Mouse (Mus musculus) brain, embryonic 18.5 days (tissue): ENCODE data around the gene Fubp3.
A peak's percentile ranks its signal among the peaks of the same experiment; 100 is the strongest.
"Not testable (repeated sequence)": the region's sequence is repeated elsewhere in the genome, so short reads cannot be mapped to it uniquely, and the experiment has no call there.

Experiments
- DNase-seq: peaks from one replicate; pipeline ENCODE4 v3.0.0-alpha.2; 2012; ENCODE audit warnings: low read depth, low spot score

Gene Fubp3

DNA sequence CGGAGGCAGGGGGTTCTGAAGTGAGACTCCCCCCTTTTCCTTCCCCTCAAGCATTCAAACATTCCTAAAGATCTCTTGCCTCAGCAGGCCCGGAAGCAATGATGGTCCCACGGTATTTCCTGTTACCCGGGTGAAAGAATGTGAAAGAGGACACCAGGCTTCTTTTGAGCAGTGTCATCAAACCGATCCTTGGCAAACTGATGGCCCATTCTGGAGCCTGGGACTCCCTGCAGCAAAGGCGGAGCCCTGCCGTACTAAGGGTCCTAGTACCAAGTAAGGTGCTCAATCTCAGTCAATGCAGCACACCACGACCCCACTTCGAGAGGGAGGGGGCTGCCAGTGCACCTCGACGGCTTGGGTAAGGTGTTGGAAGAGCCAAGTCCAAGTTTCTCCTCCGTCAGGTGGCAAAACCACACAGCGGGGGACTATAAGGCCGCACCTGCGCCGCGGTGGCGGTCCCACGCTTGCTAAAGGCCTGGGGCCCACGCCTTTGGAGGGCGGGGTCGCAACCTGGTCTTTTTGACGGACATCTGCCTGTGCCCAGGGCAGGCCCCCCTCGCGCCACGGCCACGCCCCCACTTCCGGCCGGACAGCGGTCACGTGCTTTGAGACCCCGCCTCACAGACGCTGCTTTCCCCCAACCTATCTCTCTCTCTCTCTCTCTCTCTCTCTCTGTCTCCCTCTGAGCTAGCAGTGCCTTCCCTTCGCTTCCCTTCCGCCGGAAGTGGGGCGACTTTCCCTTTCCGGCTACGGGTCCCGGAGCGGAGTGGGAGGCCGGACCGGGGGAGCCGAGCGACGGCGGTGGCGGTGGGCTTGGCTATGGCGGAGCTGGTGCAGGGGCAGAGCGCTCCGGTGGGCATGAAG lies at the start of gene Fubp3:
Gene Fubp3 (plus strand): TSS at position 601 of the 864 bp plus-strand sequence.
- DNase-seq, result peak; percentile 86

DNA sequence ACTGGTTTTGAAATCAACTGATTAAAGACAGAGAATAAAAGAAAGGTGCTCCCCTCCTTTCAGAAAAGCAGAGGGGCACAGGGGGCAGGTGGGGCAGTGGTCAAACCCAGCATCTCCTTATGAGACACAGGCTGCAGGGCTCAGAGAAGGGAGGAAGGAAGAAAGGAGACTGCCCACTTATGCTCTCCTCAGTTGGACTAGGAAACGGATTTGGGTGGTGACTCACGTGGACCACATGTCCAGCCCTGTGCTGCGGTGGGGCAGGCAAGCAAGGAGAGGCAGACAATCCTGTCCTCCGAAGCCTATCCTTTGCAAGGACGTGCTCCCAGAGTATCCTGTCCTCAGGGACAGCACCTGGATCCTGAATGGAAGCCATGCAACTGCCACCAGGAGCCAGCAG lies 47.8 kb upstream of the Fubp3 start:
- no peak for DNase-seq

DNA sequence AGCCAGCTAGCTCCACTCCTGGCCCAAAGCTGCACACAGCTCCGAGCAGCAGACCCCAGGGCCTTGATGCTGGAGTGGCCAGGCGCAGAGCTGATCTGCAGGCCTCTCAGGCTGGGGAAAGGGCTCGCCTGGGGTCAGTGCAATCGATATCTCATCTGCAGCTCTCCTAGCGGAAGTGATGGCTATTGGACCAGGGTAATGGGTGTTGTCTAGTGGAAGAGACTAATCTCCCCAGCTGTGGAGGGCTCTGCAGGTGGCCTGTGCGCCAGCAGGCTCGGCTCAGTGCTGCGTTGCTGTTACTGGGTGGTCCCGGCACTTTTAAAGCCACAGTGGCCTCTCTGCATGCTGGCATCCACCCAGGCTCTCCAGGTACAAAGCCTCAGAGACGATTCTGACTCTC lies 46.7 kb upstream of the Fubp3 start:
- DNase-seq, result no peak

DNA sequence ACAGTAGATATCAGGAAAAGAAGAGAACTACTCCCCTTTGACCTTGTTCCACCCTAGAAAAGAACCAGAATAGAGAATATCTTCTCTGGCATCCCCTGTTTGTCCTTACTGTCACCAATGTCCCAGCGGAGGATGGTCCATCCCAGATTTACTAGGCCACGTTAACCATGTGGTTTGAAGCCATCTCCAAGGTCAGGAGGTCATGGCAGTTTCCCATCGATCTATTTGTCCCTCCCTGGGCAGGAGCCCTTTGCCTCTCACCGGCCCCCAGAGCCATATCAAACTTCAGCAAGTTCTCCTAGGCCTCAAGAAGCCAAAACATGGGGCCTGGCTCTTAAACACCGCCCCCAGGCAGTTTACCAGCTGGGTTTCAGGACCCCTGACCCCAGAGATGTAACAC lies 42.2 kb upstream of the Fubp3 start:
- no peak for DNase-seq

DNA sequence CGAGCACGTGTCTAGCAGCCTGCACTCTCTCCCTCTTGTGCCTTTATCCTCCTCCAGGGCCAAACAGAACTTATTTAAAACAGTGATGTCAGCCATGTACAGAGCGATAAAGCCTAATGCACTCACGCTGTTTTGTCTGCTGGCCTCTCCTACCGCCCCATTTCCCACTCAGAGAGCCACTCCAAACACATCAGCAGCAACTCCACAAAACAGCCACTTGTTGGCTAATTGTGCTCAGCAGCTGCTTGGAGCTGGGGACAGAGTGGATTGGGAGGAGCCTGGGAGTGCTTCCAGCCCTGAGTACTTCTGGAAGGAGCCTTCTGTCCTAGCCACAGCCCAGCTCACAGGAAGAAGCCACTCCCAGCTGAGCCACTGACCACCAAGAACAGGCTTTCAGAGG lies 35.4 kb upstream of the Fubp3 start:
- DNase-seq, result no peak

DNA sequence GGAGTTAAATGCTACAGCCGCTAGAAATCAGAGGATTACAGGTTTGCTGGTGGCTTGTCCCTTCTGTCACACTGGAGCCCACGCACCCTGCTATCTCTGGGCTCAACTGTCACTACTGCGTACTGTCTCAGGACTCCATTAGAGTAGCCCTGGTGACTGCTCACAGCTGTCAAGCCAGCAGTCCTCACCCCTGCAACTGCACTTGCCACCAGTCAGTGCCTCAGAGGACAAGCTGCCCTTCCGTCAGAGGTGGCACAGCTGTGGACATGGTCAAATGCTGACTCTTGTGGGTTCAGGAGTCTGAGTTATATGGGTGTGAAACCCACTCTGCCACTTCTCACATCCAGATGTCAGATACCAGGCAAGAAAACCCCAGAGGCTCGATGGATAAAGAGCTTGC lies 33.7 kb upstream of the Fubp3 start:
- no peak for DNase-seq

DNA sequence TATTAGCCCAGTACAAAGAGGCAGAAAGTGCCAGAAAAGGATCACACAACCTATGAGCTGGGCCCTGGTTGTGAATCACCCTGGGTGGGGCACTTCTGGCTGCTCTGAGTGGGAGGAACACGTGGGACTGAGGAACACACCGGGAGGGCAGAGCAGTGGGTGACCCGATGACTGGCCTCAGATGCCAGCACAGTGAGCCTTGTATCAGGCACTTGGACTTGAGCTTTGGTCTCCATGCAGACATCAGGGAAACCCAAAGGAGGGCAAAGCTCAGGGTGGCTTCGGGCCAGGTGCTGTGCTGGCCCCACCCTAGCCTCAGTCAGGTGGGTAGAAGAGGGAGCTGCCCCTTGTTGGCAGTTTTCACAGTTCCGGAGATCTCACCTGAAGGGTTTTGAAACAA lies 30.9 kb upstream of the Fubp3 start:
- no peak for DNase-seq

DNA sequence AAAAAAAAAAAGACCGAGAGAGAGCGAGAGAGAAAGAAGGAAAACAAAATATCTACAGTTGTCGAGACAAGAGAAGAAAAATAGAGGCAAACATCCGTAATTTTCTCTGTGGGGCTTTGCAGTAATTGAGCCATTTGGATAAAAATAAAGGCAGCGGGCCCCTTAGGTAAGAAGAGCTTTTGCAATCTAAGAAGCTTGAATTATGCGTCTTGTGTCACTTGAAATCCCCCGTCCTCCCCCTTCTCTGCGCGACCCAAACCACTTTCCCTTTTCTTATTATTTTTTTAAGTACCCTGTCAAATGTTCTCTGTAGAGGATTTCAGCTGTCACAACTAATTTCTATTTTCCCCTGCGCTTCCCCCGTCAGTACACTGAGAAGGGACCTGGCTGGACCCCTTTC lies 24.7 kb upstream of the Fubp3 start:
- DNase-seq, result no peak

DNA sequence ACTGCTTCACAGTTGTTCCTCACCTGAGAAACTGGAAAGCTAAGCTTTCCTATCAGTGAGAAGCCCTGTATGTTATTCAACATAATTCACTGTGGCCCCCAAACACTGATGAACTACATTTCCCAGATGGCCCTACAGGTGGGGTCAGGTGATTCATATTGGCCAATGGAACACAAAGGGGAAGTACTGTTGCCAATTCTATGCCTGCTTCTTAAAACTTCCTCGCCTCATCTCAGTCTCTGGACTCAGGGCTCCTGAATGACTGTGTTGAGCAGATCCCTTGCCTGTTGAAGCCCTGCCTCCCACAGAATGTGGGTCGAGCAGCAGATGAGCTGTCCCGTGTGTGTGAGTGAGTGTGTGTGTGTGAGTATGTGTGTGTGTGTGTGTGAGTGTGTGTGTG lies 21.9 kb upstream of the Fubp3 start:
- DNase-seq, result no peak

DNA sequence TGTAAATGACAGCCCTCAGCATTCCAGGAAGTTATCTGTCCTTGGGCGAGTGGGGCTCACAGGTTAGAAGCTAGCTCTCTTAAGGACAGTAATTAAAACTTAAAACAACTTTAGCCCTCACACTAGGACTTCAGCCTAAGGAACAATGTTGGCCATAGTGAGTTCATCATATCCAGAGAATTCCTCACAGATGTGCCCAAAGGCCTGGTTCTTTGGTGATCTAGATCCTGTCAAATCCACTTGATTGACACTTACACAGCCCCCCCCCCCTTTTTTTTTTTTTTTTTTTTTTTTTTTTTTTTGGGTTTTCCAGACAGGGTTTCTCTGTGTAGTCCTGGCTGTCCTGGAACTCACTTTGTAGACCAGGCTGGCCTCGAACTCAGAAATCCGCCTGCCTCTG lies 21.1 kb upstream of the Fubp3 start:
- DNase-seq, result not testable (repeated sequence)

DNA sequence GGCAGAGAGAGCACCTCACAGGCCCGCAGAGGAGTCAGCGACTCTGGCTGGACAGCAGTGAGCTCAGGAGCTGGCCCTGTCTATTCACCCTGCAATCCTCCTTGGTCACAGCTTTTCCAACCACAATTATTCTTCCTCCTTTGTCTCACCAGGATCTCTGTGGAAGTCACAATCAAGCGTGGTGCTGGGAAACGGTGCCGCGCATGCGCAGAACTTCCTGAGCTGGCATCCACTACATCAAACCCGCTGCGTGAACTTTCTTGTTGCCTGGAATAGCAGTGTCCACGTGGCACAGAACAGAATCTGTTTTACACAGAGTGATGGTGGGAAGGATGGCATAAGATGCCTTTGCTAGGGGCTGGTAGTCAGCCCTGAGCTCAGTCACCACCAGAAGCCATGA lies 20.5 kb upstream of the Fubp3 start:
- DNase-seq, result no peak

DNA sequence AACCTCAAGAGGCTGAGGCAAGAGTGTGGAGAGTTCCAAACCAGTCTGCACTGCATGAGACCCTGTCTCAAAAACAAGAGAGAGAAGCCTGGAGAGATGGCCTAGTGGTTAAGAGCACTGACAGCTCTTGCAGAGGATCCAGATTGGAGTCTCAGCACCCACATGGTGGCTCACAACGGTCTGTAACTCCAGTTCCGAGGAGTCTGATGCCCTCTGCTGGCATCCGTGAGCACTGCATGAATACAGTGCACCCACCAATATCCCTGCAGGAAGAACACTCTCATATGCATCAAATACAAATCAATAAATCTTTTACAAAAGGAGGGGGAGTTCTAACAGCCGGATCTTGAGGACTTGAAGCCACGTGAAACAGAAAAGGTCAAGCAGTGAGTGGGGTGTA lies 17.8 kb upstream of the Fubp3 start:
- DNase-seq, result no peak

DNA sequence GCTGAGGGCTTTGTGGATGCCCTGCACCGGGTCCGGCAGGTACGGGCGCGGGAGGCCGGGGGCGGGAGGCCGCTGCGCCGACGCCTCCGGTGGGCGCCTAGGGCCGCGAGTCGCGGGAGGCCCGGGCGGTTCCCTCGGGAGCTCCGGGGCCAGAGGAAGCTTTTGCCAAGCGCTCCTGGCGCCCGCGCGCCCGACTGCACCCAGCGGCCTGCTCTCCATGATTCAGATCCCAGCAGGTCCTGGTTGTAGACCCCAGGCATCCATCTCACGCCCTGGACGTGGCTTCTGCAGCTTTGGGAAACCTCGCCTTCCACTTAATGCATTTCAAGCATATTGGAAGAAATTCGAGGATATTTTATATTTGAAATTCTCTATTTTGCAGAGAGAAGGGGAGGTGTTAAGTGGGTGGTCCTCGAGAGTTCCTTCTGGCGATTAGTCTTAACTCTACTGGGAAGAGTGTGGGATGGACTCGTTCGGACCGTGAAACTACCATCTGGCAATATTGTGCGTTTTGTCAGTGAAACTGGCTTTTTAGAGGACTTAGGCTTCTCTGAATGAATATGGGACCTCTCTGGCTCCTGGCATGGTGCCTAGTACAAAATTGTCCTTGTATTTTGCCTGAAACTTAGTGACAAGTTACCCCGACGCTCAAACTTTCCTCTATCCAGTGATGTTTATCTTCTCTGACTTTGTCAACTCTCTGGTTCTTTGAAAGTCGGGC lies 624 bp downstream of the Fubp3 start:
- DNase-seq, result no peak

DNA sequence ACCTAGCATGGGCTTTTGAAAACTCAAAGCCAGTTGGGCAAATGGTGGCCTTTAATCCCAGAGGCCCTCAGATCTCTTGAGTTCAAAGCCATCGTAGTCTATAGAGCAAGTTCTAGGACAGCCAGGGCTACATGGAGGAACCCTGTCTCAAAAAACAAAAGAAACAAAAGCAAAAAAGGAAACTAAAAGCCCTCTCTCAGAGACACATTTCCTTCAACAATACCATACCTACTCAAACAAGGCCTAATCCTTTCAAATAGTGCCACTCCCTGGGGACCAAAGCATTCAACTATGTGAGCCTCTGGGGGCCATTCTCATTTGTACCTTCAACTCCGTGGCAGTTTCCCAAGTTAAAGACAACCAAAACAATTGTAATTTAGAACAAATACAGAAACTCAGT lies 9.2 kb downstream of the Fubp3 start:
- no peak for DNase-seq

DNA sequence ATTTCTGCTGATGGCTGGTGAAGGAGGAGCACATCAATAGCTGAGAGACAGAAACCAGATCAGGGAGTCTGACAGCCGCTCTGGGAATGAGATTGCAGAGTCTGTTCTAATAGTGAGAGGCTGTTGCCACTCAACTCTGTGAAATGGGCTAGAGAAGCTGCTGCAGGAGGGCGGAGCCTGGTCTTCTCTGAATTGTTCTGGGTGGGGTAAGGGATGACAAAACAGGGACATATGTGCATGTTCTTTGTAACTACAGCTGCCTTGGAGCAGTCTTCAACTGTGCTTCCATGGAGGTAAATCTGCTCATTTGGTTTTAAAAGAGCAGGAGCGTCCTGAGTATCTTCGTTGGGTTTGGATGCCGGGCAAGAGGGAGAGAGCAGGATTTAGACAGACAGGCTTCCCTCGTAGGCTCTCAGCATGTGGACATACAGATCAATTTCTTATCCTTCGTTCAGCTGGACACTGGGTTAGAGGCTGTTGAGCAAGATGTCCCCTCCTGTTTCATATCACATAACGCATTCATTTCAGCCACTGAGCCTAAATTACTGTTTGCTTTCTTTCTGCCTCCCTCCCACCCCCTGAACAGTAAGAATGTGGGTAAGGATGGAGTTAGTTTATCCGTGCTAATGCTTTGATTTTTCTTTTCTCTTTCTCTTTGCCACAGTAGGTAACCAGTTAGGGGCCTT lies 19.5 kb downstream of the Fubp3 start:
- no peak for DNase-seq

DNA sequence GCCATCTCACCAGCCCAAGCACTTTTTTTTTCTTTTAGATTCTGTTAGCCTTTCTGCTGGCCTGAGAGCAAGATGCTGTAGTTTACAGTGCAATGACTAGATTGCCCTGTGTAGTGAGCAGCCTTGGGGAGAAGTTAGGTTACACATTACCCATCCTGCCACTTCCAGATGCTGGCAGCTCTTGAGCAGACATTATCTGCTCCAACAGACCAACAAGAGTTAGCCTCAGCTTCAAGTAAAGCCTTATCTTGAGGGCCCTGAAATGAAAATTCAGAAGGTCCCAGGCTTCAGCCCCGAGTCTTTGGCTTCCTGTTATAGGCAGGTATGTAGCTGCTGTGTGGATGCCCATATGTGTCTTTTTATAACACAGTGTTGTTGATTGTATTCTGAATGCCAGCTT lies 35.1 kb downstream of the Fubp3 start:
- no peak for DNase-seq

DNA sequence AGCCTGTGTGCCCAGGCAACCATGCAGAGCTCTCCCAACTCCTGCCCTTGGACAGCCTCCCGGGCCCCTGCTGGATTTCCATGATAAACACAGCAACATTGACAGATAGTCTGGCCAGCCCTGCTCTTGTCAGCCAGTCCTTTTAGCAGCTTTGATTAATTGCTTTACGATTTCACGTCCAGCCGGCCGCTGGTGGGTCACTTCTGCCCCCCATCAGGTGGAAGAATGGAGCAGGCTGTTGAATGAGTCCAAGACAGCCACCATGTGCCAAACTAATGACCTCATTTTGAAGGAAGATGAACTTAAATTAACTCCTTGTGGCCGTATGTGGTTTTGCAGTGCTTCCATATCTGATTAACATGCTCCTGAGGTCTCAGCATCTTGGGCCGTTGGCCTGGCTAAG lies 37.4 kb downstream of the Fubp3 start:
- DNase-seq, result peak; percentile 10

DNA sequence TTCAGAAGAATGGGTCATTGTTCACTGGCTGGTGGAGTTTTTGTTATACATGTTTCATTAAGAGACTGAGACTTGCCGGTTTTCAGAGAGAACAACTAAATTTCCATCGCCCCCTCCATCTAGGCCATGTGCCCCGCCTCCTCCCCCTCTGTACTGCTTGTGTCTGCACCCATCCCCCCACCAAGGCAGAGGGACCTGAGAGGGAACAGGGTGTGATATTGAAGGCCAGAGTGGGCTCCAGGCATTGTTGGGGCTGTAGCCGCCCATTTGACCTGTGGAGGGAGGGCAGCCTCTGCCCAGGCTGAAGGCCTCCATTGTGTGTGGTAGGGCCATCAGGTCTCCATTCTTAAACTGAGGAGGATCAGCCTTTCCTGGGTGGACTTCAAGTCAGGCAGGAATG lies 38.5 kb downstream of the Fubp3 start:
- DNase-seq, result no peak

DNA sequence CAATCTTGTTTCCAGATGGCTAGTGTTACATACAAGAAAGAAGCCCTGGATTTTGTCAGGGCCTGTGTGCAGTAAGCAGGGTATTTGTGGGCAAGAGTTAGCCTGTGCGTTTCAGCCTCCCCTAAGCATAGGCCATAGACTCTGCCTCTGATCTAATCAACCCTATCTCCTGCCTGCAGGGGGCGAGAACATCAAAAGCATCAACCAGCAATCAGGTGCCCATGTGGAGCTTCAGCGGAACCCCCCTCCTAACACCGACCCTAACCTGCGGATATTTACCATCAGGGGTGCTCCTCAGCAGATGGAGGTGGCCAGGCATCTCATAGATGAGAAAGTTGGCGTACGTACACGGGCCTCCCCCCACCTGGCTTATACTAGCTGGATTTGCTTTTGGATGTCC lies 38.9 kb downstream of the Fubp3 start:
- no peak for DNase-seq

DNA sequence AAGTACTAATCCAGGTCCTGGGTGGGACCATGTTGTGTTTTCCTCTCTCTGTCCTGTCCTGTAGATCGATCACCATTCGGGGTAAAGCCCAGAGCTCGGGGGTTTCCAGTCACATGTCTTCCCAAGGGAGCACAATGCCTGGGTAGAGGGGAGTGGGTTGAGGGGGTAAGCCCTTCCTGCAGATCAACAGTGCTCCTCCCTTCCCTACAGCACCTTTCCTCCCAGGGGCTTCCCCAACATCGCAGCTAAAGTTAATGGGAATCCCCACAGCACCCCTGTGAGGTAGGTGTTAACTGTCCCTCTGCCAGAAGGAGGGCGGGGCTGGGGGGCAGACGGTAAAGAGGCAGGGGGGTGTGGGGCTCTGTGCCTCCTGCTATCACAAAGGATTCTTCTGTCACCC lies 40.2 kb downstream of the Fubp3 start:
- no peak for DNase-seq

DNA sequence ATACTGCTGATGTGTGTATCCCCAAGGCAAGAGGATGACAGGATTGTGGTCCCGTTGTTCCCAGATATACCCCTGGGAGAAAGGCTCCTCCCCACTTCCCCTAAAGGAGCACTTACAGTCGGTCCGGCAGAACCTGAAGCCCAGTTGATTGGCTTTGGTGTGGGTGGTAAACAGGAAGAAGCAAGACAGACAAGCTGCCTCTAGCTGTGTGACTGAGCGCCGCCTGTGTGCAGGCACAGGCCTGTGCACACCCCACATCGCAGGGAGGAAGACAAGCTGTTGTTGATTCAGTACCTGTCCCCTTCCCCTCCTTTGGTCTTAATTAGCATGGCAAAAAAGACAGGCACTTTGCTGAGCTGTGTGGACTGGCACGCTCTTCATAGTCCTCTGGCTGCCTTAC lies 41.3 kb downstream of the Fubp3 start:
- no peak for DNase-seq

DNA sequence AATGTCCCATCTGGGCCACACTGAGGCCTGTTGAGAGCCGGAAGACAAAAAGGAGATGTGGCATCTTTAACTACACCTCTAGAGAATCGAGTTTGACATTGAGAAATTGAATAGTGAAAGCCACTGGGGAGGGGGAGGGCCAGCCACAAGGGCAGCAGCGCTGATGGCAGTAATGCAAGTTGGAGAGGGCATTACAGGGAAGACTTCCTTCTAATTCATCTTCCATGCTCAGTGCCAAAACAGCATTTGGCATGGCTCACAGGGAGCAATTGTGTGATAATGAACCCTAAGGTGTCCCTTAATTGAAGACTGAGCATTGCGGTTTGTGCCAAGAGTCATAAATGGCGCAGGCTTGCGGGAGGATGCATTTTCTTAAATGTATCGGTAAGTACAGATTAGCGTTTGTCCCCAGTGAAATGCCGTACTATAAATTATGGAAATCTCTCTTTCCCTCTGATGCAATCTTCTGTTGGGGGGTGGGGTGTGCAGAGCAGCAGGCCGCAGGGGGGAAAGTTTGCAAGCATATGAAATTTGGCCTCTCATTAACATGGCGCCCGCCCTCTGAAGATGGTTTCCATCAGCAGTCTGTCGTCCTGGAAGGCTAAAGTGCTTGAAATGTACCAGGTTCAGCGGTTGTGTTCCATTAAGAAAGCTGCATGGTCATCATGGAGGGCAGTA lies 46.2 kb downstream of the Fubp3 start:
- no peak for DNase-seq
